Mouse (Mus musculus) MEL (cell line): ENCODE data around the gene Nfasc.

Experiments used
- CTCF ChIP-seq, 3 experiments: IDR thresholded peaks in 2 of 3; conservative IDR thresholded peaks in 1 of 3; 2 replicates each; pipeline ENCODE4 v1.5.1; 2011 to 2012; ENCODE audit warnings: low read length in 3 of 3, low read depth in 2 of 3, mild to moderate bottlenecking in 2 of 3, improper control_type of control experiment in 1 of 3, inconsistent platforms in 1 of 3, mixed read lengths in 1 of 3, moderate library complexity in 1 of 3; ENCODE audit not compliant: control insufficient read depth in 1 of 3, insufficient read depth in 1 of 3, poor library complexity in 1 of 3, severe bottlenecking in 1 of 3
- ETS1 ChIP-seq: IDR thresholded peaks from 2 replicates; pipeline ENCODE4 v1.6.1; 2012; ENCODE audit warnings: low read depth, mild to moderate bottlenecking, inconsistent platforms, low read length, improper control_type of control experiment, moderate library complexity
- SIN3A ChIP-seq: IDR thresholded peaks from 2 replicates; pipeline ENCODE4 v1.6.1; 2012; ENCODE audit warnings: low read length, improper control_type of control experiment, inconsistent platforms

DNA sequence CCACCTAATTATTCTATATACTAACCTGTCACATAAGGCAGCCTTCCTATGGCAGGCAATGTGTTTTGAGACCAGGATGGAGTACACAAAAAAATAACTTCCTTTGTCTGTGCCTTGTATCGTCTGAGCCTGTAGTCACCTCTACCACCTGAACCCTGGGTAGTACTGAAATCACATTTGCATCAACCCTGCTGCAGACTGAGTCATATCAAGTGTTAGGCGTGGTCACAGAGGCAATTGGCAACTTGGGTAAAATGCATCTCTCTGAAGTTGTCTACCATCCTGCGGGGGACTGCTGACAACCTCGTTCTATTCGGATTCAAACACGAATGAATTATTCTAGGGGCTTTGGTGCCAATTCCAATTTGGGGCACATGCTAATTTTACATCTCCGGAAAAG lies 161.5 kb downstream of the Nfasc start:
- TF ChIP-seq CTCF (IDR thresholded peaks at IDR 0.05 in 2 of 3, conservative IDR thresholded peaks at IDR 0.05 in 1 of 3; ENCODE audit: control insufficient read depth in 1 of 3, insufficient read depth in 1 of 3, low read depth in 2 of 3, low read length in 3 of 3, poor library complexity in 1 of 3, severe bottlenecking in 1 of 3): no peak
- no peak for TF ChIP-seq SIN3A
- no peak for TF ChIP-seq ETS1
